Mouse (Mus musculus): Measurements from ENCODE around the gene Zfp148.
"Not testable (repeated sequence)": the region's sequence is repeated elsewhere in the genome, so short reads cannot be mapped to it uniquely, and the experiment has no call there.

Gene Zfp148

DNA sequence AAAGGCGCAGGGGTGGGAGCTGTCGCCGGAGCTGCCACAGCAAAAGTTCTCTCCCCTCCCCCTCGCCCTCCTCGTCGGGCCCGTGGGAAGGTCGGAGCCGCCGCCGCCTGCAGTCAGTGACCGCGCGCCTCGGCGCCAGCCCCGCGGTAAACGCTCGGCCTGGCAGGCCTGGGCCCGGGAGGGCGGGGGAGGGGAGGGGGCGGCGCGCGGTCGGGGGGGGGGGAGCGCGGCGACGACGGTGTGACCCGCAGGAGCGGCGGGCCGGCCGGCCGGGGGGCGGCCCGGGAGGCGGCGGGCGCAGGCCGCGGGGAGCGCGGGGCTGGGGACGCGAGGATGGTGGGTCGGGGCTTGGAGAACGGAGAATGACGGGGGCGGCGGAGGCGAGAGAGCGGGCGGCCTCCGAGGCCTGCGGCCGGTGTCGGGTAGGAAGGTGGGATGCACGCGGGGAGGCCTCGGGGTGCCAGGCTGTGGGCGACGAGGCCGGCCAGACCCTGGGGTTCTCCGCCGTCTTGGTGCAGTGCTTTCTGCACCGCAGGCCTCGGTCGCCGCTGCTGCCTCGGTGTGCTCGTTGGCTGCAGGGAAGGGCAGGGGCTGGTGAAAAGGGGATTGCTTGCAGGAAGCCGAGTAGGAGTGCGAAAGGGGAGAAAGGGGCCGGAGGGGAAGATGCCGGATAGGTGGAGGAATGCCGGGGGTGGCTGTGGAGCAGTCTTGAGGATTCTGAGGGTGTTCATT is 412 bp downstream of the Zfp148 start:
- no peak for DNase-seq (ENCODE audit: extremely low spot score, low read depth, low spot score)

DNA sequence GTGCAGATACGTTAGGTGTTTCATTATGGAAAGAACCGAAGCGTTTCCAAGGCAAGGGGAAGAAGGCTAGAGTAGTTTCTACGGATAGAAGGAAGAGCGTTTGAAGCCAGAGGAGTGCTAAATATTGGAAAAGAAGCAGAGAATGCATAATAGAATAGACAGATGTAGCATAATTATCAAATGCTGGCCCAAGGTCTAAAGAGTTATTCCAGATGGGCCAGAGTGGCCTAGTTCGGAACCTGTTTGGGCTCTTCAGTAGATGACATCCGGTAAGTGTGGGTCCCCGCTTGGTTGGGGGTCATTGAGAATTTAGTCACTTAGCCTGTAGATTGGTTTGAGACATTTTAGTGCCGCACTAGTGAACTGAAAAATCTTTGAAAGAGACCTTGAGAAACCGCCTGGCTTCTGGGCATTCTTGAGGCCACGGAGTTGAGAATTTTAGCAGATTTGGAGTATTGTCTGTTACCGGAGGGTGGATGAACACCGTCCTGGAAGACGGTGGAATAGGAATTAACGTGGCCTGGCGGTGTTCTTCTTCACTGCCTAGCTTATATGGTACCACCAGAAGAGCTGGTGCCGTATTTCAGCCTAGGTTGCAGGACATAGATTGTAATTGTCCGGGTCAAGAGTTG is 1.1 kb downstream of the Zfp148 start:
- no peak for DNase-seq (ENCODE audit: extremely low spot score, low read depth, low spot score)

GRCm38 (mm10) chr16:33382341-33382740 is 1.7 kb downstream of the Zfp148 start:
- DNase-seq (ENCODE audit: extremely low spot score, low read depth, low spot score) = no peak

DNA sequence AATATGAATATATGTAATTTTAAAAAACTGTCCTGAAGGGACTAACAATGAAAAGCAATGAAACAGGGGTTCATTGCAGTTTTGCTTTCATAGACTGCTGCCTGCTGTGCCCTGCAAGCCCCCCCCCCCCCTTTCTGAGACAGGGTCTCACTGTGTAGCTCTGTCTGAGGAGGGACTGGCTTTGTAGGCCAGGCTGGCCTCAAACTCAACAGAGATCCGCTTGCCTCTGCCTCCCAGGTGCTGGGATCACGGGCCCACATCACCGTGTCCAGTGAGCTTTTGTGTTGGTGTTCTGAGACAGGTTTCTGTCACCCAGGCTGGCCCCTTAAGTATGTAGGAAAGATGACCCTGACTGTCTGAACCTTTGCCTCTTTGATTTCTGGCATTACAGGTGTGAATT is 2.9 kb downstream of the Zfp148 start:
- no peak for DNase-seq (ENCODE audit: extremely low spot score, low read depth, low spot score)

- DNase-seq (ENCODE audit: extremely low spot score, low read depth, low spot score) = not testable (repeated sequence)
These were observed 3.4 kb downstream of the Zfp148 start for GRCm38 (mm10) chr16:33384057-33384456.

- no peak for DNase-seq (ENCODE audit: extremely low spot score, low read depth, low spot score)
These were observed 6.4 kb downstream of the Zfp148 start for GRCm38 (mm10) chr16:33387013-33387412.

- no peak for DNase-seq (ENCODE audit: extremely low spot score, low read depth, low spot score)
These were observed 6.8 kb downstream of the Zfp148 start for GRCm38 (mm10) chr16:33387420-33387819.

- no peak for DNase-seq (ENCODE audit: extremely low spot score, low read depth, low spot score)
These were observed 19.5 kb downstream of the Zfp148 start for GRCm38 (mm10) chr16:33399913-33400782.

- no peak for DNase-seq (ENCODE audit: extremely low spot score, low read depth, low spot score)
These were observed 20.3 kb downstream of the Zfp148 start for GRCm38 (mm10) chr16:33400943-33401342.

GRCm38 (mm10) chr16:33403258-33403657 is 22.6 kb downstream of the Zfp148 start:
- DNase-seq (ENCODE audit: extremely low spot score, low read depth, low spot score) = no peak

GRCm38 (mm10) chr16:33404055-33404454 is 23.4 kb downstream of the Zfp148 start:
- no peak for DNase-seq (ENCODE audit: extremely low spot score, low read depth, low spot score)

GRCm38 (mm10) chr16:33405487-33405886 is 24.9 kb downstream of the Zfp148 start:
- no peak for DNase-seq (ENCODE audit: extremely low spot score, low read depth, low spot score)

GRCm38 (mm10) chr16:33410151-33410550 is 29.5 kb downstream of the Zfp148 start:
- no peak for DNase-seq (ENCODE audit: extremely low spot score, low read depth, low spot score)

GRCm38 (mm10) chr16:33410605-33411004 is 30.0 kb downstream of the Zfp148 start:
- no peak for DNase-seq (ENCODE audit: extremely low spot score, low read depth, low spot score)

GRCm38 (mm10) chr16:33414191-33414590 is 33.6 kb downstream of the Zfp148 start:
- no peak for DNase-seq (ENCODE audit: extremely low spot score, low read depth, low spot score)

GRCm38 (mm10) chr16:33415607-33416006 is 35.0 kb downstream of the Zfp148 start:
- DNase-seq (ENCODE audit: extremely low spot score, low read depth, low spot score) = no peak

DNA sequence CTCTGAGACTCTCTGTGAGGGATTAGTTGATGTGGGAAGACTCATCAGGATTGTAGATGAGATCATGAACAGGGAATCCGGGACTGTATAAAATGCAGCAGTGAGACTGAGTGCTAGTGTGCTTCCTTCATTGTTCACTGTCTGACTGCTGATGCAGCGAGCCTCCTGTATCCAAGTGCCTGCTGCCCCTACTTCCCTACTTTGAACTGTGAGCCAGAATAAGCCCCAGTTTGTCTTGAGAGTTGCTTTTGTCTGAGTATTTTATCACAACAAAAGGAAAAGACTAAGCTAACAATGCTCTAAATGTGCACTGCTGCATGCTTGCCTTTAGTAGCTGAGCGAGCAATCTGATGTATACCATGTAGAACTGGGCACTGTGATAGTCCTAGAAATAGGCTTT is 47.7 kb downstream of the Zfp148 start:
- DNase-seq (ENCODE audit: extremely low spot score, low read depth, low spot score) = no peak

GRCm38 (mm10) chr16:33431660-33432059 is 51.0 kb downstream of the Zfp148 start:
- no peak for DNase-seq (ENCODE audit: extremely low spot score, low read depth, low spot score)

DNA sequence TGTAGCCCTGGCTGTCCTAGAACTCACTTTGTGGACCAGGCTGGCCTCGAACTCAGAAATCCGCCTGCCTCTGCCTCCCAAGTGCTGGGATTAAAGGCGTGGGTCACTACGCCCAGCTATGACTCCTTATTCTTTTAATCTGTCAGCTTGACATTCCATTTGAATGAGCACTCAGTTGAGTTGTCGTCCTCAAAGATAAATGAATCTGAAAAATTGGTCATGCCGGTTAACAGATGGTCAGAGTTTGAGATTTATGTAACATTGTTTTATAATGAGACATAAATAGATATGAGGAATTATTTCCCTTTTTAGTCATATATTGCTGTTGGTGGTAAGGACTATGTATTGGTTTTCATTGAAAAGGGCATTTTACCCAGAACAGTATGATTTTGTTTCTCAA is 60.4 kb downstream of the Zfp148 start:
- no peak for DNase-seq (ENCODE audit: extremely low spot score, low read depth, low spot score)

DNA sequence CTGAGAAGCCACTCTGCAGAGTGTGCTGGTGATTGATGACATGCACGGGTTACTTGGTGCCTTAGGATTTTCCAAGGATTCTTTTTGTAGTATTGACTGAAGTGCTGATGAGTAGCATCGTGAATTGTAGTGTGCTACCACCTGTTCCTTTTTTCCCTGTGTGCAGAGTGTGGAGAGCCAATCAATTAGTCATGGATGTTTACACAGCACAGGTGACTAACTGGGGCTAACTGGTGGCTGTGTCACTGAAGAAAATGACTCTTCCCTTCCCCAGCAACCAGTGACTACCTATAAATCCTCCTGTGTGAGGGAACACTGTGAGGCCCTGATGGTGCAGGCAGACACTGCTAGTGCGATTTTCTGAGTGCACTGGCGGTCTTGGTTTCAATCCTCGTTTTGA is 66.2 kb downstream of the Zfp148 start:
- DNase-seq (ENCODE audit: extremely low spot score, low read depth, low spot score) = no peak

GRCm38 (mm10) chr16:33453826-33454225 is 73.2 kb downstream of the Zfp148 start:
- no peak for DNase-seq (ENCODE audit: extremely low spot score, low read depth, low spot score)

GRCm38 (mm10) chr16:33454306-33454705 is 73.7 kb downstream of the Zfp148 start:
- DNase-seq (ENCODE audit: extremely low spot score, low read depth, low spot score) = no peak
